Comparison of ENCODE assay signal across 17 mouse cellular contexts in genomic region chr7:73564131-73564530, GRCm38 (mm10). TPM values are rescaled to one million over a fixed set of nuclear protein-coding genes. Genes with fewer than 3 reads are reported as not detected.
DNase-seq lines count a peak whose midpoint lies in the region; ATAC-seq and TF ChIP-seq lines count a peak whose summit lies in the region.
"Had no signal": no experiment of that assay in that cellular context is flagged by ENCODE, and none has a peak within 500 bp of the region (broad histone marks: within the 10 kb centered on the region; RNA-seq: fewer than 3 reads in every experiment).

No protein-coding gene starts in this region.

- WGBS in kidney, embryonic 14.5 days: 71% methylated on average over 6 of the region's 6 CpGs
- 64% methylated on average over 6 of the region's 6 CpGs for WGBS in lung, adult 2 months
- WGBS in heart, adult 2 months: 86% methylated on average over 6 of the region's 6 CpGs

- peak; percentile 76 for DNase-seq in kidney, adult 11 months
- DNase-seq in lung, adult 2 months: peak; percentile 3
- DNase-seq in lung, postnatal 10 days: no peak
- peak; percentile 72 to 73 for DNase-seq in kidney, postnatal 36 days
- DNase-seq in left cerebral cortex, postnatal 10 days (ENCODE audit: extremely low spot score in 1 of 2, low spot score in 2 of 2): no peak
- no peak for DNase-seq in heart, adult 2 months
- DNase-seq: adrenal gland, postnatal 10 days; cerebellum, adult 11-12 months; cerebellum, adult 9-10 months; forebrain, postnatal 0 days; gastrocnemius, postnatal 14 days; heart, postnatal 10 days had no signal

- H3K36me3 ChIP-seq in kidney, embryonic 14.5 days (ENCODE audit: control insufficient read depth, insufficient read depth, low read length): no peaks in the 10 kb centered on the region
- H3K36me3 ChIP-seq in heart, adult 2 months (ENCODE audit: control insufficient read depth, insufficient read depth, low read length): peaks cover 5% of the 10 kb centered on the region; the same call in 1 of the 2 replicates
- H3K36me3 ChIP-seq: embryonic facial prominence, embryonic 10.5 days; heart, embryonic 10.5 days had no signal

- H3K27me3 ChIP-seq in kidney, embryonic 14.5 days (ENCODE audit: control insufficient read depth, insufficient read depth, low read length): no peaks in the 10 kb centered on the region
- H3K27me3 ChIP-seq in heart, adult 2 months (ENCODE audit: control insufficient read depth, insufficient read depth, low read length): no peaks in the 10 kb centered on the region
- H3K27me3 ChIP-seq: forebrain, embryonic 13.5 days had no signal

- no peak overlapping the region for H3K4me2 ChIP-seq in kidney, embryonic 14.5 days (replicated peaks; ENCODE audit: low read depth, low read length)
- H3K4me2 ChIP-seq: forebrain, embryonic 13.5 days; hindbrain, embryonic 14.5 days had no signal

- no peak for TF ChIP-seq EP300 in heart, adult 2 months (IDR thresholded peaks at IDR 0.05; ENCODE audit: insufficient read depth, low read depth, low read length)

- H3K9me3 ChIP-seq in kidney, embryonic 14.5 days (ENCODE audit: control insufficient read depth, low read length): no peaks in the 10 kb centered on the region
- H3K9me3 ChIP-seq: embryonic facial prominence, embryonic 10.5 days; forebrain, embryonic 13.5 days; heart, embryonic 10.5 days had no signal

- H3K4me3 ChIP-seq in kidney, embryonic 14.5 days (ENCODE audit: low read length): no peak overlapping the region
- H3K4me3 ChIP-seq in lung, adult 2 months (replicated peaks; ENCODE audit: extremely low read depth, low read depth, low read length): no peak overlapping the region
- H3K4me3 ChIP-seq in heart, adult 2 months: no peak overlapping the region
- H3K4me3 ChIP-seq: embryonic facial prominence, embryonic 10.5 days; forebrain, embryonic 13.5 days; heart, embryonic 10.5 days had no signal

- no peak overlapping the region for H3K9ac ChIP-seq in kidney, embryonic 14.5 days (ENCODE audit: low read depth, low read length)
- H3K9ac ChIP-seq in heart, adult 2 months (ENCODE audit: low read depth, low read length): no peak overlapping the region
- H3K9ac ChIP-seq: forebrain, embryonic 13.5 days; forebrain, postnatal 0 days; hindbrain, embryonic 14.5 days had no signal

- H3K79me2 ChIP-seq in heart, adult 2 months (replicated peaks; ENCODE audit: control insufficient read depth, insufficient read depth, low read length): no peaks in the 10 kb centered on the region

- intact Hi-C loops in left cerebral cortex, postnatal 10 days (cut with DNase I): no loop called here
- intact Hi-C loops in heart, adult 2 months (cut with DNase I): loop anchor here (5.0 kb wide), 1 partner anchor 493 kb away; no protein-coding TSS in a partner anchor

- no peak for ATAC-seq in kidney, embryonic 14.5 days (ENCODE audit: low FRiP score, low TSS enrichment)
- ATAC-seq: forebrain, embryonic 13.5 days; forebrain, postnatal 0 days had no signal

- no peak for TF ChIP-seq CTCF in lung, adult 2 months (IDR thresholded peaks at IDR 0.05; ENCODE audit: insufficient read depth, low read length)
- no peak for TF ChIP-seq CTCF in heart, adult 2 months (IDR thresholded peaks at IDR 0.05)

- TF ChIP-seq POLR2A in lung, adult 2 months (IDR thresholded peaks at IDR 0.05; ENCODE audit: borderline replicate concordance, extremely low read depth, low read depth, low read length): no peak
- TF ChIP-seq POLR2A in heart, adult 2 months (IDR thresholded peaks at IDR 0.05; ENCODE audit: insufficient read depth, low read depth, low read length): no peak

- peaks cover 7% of the 10 kb centered on the region; the same call in 1 of the 2 replicates for H3K4me1 ChIP-seq in kidney, embryonic 14.5 days (ENCODE audit: control insufficient read depth, insufficient read depth, low read length)
- peaks cover 2% of the 10 kb centered on the region; the same call in 1 of the 2 replicates for H3K4me1 ChIP-seq in lung, adult 2 months (ENCODE audit: control insufficient read depth, insufficient read depth, low read length)
- H3K4me1 ChIP-seq in heart, adult 2 months (ENCODE audit: control insufficient read depth, insufficient read depth, low read length): peaks cover 12% of the 10 kb centered on the region

- no peak overlapping the region for H3K27ac ChIP-seq in kidney, embryonic 14.5 days (ENCODE audit: low read depth, low read length)
- H3K27ac ChIP-seq in heart, adult 2 months: no peak overlapping the region
- H3K27ac ChIP-seq: embryonic facial prominence, embryonic 10.5 days; forebrain, embryonic 13.5 days; heart, embryonic 10.5 days; hindbrain, embryonic 14.5 days had no signal

RNA-seq across cellular contexts. Expression of gene Chd2, which starts 22.5 kb away (rescaled TPM):
- polyA plus RNA-seq in kidney, embryonic 14.5 days (2014; fragmentation: Nextera tagmentation; extraction: Ambion mirVana): 43.7 and 70.9 TPM in 2 replicates
- 41.0 and 48.5 TPM in 2 replicates for polyA plus RNA-seq in lung, adult 2 months (2012; rRNA removed)
- 10 to 100 TPM; 42.9 to 52.4 TPM for total RNA-seq in left cerebral cortex, postnatal 10 days (2021)
- 10 to 100 TPM; 38.1 to 43.3 TPM for total RNA-seq in heart, adult 2 months (2021)
- polyA plus RNA-seq in heart, adult 2 months (2012; rRNA removed): 32.9 and 38.0 TPM in 2 replicates

Comparison
In these comparisons a context has a peak if more than half of its experiments do, and no peak if none do; other contexts are left out.
1. DNase-seq: peak in kidney, adult 11 months (single experiment), lung, adult 2 months (single experiment) and kidney, postnatal 36 days (2 of 2); none in lung, postnatal 10 days (single experiment), left cerebral cortex, postnatal 10 days (0 of 2) and heart, adult 2 months (0 of 2).